Mouse (Mus musculus): ENCODE data around the gene Wsb2.
"Not testable (repeated sequence)": the region's sequence is repeated elsewhere in the genome, so short reads cannot be mapped to it uniquely, and the experiment has no call there.

The Wsb2 gene

DNA sequence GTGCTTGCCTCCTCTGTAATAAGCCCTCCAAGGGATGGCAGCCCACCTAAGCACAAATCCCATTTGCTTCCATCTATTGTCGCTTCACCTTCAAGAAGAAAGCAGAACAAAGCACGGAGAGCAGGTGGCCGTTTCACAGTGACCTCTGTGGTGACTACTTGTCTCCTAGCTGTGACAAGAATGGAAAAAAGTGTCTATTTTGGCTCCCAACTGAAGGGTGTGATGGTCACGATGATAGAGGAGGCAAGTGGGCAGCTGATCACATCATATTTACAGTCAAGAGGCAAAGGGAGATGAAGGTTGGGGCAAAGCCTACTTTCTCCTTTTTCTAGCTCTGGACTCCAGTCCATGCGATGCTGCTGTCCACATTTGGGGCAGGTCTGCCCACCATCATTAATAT lies 38.7 kb downstream of the Wsb2 start:
- DNase-seq = no peak

DNA sequence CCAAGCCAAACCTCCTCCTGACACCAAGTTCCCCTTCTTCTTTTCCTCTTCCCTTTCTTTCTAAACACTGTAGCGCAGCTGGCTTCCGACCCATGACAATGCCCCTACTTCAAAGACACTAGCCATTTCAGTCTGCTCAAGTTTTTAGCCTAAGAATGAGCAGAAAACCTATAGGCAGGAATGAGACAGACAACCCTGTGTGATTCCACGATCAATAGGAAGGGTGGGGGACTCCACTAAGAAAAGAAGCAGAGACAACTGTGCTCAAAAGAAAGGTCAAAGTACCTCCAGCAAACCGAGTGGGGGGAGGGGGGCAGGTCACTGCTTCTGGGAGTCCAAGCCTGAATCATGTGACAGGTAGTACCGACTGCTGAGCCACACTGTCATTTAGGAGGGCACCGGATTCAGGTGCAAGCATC lies 39.5 kb downstream of the Wsb2 start:
- no peak for DNase-seq

DNA sequence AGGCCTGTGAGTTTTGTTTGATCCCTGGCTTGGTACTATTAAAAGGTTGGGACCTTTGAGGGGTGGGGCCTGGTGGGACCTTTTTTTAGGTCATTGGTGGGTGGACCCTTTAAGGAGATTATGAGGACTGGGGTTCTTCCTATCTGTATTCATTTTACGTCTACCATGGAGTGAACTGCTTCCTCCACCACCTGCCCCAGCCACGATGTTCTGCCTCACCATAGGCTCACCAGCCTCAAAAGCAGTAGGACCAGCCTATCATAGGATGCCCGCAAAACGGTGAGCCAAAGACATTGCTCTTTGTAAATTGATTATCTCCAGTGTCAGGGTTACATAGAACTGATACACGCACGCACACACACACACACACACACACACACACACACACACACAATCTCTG lies 40.3 kb downstream of the Wsb2 start:
- DNase-seq = no peak

DNA sequence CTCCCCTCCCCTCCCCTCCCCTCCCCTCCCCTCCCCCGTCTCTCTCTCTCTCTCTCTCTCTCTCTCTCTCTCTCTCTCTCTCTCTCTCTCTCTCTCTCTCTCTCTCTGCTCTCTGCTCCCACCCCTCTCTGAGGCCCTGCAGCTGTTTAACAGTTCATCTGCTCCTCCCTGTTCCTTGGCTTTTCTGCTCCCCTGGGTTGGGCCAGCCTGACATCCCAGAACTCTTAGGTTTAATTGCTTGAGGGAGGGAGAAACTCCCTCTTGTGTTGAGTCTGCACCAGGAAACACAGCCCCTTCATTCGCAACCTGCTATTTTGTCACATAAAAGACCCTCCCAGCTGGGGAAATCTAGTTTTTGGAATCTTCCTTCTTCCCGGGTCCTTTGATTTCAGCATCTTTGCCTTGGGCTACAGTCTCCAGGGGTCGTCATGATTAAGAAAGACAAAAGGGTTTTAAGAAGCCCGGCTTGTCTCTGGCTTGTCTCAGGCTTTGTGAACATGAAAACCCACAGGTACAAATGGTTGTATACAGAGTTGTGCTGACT lies 41.0 kb downstream of the Wsb2 start:
- DNase-seq = no peak

DNA sequence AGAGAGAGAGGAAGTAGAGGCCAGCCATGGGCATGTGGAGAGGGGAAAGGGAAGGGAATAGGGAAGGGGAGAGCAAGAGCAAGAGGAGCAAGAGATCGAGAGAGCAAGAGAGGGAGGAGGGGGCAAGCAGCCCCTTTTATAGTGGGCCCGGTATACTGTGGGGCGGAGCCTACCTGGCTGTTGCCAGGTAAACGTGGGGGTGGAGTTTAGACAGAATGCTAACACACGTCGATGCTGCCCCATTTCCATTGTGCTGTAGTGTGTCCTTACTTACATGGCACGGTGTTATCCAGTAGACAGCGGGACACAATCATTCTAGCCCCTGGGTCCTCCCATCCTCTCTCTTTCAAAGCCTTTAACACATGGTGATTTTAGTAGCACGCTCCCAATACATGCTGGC lies 42.2 kb downstream of the Wsb2 start:
- DNase-seq = no peak

DNA sequence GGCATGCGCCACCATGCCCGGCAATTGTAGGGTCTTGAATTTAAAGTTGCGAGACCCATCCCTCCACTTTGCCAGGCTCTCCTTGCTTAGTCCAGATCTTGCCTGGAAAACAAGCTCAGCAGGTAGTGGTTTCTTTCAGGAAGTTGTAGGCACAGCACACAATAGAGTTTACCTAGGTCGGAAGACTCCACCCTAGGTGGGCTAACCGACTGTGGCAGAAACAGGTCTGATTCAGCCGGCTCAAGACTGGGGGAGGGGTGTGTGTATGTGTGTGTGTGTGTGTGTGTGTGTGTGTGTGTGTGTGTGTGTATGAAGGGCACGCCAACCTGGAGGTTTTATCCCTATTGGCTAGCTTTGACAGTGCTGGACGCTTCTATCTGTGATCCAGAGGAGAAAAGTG lies 46.5 kb downstream of the Wsb2 start:
- no peak for DNase-seq

DNA sequence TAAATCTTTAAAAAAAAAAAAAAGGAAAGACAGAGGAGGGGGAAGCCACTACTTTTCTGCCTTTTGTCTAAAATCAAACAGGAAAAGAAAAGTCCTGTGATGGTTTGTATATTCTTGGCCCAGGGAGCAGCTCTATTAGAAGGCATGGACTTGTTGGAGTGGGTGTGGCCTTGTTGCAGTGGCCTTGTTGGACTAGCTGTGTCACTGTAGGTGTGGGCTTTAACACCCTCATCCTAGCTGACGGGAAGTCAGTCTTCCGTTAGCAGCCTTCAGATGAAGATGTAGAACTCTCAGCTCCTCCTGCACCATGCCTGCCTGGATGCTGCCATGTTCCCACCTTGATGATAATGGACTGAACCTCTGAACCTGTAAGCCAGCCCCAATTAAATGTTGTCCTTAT lies 47.6 kb downstream of the Wsb2 start:
- DNase-seq = not testable (repeated sequence)

DNA sequence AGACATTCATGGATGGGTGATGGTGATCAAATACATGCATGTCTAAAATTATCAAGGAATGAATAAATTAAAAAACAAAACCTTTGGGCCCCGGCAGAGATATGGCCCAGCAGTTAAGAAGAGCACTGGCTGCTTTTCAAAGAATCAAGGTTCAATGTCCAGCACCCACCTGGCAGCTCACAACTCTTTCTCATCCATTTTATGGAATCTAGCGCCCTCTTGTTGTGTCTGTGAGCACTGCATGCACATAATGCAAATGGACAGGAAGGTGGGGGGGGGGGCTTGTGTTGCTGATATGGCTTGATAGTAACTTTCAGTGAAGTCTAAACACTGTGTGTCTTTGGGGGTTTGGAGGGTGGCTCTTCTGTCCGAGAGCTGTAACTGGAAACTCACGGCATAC lies 51.1 kb downstream of the Wsb2 start:
- no peak for DNase-seq

DNA sequence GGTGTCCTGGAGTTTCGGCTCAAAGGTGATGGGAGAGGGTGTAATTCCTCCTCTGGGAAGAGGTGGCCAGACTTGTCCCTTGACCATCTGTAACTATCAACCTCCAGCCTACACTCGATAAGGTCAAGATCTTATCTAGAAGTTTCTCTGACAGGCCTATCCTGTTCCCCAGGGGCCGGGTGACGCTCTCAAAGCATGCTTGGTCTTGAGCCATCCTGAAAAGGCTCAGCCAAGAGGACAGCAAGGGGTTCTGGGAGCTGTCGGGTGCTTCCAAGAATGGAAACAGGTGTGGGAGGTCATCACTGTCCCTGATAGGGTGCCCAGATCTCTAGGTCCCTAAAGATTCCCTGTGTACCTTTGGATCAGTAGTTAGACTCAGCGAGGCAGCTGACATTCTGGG lies 52.3 kb downstream of the Wsb2 start:
- no peak for DNase-seq

DNA sequence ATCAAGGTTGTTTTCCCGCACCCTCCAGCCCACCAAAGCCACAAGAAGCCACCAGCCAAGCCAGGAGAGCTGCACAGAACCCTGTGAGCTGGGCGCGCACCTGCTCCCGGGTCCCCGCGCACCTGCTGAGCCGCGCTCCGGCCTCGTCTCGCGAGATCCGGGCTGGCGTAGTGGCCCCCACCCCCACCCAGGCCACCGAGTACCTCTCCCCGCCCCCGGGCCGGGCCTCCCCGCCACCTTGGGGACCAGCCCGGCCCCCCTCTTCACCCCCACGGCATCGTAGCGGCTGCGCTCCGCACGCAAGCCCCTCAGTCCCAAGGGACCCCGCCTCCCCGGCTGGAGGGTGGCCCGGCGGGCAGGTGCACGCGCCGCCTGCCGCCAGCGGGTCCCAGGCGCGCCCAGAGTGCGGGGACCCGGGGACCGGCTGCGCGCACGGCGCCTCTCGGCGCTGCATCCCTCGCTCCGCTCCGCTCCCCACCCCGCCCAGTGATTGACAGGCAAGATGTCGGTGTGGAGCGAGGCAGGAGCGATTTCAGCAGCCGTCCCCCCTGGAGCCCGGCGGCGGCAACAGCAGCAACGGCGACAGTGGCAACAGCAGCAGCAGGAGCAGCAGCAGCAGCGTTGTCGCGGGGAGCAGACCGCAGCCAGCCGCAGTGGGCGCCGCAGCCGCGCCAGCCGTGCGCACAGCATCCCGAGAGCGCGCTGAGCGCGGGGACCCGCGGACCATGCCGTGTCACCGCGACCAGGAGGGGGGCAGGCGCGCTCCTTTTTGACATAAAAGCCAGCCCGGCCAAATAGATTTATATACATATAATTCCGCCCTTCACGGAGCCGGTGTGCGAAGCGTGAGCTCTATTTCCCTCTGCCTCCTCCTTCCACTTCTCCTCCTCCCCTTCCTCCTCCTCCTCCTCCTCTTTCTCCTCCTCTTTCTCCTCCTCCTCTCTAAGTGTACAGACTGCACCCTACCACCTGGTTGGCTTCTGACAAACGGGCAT lies 56.7 kb downstream of the Wsb2 start, which contains the start of gene Ksr2:
TSS of gene Ksr2 (plus strand) at position 494 of the 995 bp plus-strand sequence.
- DNase-seq = peak; percentile 86

DNA sequence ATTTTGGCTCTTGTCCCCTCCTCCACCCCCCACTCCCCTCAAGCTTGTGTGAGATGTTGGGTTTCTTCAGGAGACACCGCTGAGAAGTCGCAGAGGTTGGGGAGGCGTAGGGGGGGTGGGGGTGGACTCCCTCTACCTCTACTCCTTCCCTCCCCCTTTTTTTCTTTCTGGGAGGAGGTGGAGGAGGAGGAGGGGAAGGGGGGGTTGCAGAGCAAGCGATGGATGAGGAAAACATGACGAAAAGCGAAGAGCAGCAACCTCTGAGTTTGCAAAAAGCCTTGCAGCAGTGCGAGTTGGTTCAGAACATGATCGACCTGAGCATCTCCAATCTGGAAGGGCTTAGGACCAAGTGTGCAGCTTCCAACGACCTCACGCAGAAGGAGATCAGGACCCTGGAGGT lies 57.5 kb downstream of the Wsb2 start:
- DNase-seq = peak; percentile 31

DNA sequence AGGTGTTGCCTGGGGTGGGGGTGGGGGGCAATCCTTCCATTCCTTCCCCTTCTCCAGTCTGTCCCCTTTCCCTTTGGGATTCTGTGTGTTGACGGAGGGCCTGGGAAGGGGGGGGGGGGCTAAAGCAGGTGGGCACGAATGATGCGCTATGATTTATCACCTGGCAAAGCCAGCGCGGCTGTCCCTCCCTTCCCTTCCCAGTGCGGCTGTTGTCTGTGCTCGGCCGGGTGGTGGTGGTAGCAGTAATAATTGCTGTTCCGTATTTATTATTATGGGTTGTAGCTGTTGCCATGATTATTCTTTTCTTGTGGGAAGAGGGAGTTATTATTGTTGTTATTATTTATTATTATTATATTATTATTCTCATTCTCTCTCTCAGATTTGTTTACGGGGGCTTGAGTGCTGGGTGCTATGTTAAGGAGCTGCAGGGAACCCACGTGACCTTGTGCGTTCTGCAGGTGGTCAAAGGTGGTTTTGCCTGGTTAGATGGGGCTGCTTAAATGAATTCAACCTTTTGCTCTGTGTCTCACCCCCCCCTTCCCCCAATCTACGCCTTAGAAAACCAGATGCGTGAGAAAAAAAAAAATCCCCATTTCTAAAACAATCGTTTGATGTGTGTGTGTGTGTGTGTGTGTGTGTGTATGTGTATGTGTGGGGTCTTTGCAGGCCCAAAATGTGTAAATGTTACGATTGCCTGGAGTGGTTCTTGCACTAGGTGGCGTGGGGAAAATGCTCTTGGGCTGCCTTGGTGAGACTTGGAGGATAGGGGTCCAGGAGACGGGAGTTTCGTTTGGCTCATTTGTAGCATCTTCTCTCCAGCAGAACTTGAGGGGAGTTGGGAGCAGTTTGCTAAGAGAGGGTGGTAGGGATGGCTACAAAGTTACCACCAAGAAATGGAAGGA lies 58.2 kb downstream of the Wsb2 start:
- DNase-seq = peak; percentile 16

DNA sequence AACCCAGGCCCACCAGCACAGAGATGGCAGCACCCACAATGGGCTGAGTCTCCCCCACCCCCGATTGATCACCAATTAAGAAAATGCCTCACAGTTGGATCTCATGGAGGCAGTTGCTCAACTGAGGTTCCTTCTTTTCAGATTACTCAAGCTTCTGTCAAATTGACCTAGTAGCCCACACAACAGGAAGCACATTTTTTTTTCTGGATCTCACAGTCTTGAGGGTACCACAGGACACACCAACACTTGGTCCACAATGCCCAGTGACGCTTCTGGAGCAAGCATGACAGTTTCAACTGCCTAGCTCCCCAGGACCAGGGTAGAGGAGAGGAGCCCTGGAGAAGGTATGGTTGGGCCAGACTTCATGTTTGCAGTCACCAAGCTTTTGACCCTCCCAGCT lies 60.3 kb downstream of the Wsb2 start:
- no peak for DNase-seq
